Mouse (Mus musculus) layer of hippocampus, adult 2 months (tissue): ENCODE data around the gene Fbxo42. TPM values are rescaled to one million over a fixed set of nuclear protein-coding genes. Genes with fewer than 3 reads are reported as not detected.
A peak's percentile ranks its signal among the peaks of the same experiment; 100 is the strongest.
"Not testable (repeated sequence)": the region's sequence is repeated elsewhere in the genome, so short reads cannot be mapped to it uniquely, and the experiment has no call there.

Experiments
- DNase-seq, 2 experiments: peaks; one replicate each; pipeline ENCODE4 v3.0.0; 2022; ENCODE audit warnings: low spot score in 2 of 2
- H3K27ac ChIP-seq: fragments of 200-600 bp; 2 replicates; pipeline ENCODE4 v1.8.1; 2022
- H3K4me3 ChIP-seq: fragments of 200-600 bp; 2 replicates; pipeline ENCODE4 v1.8.1; 2022; ENCODE audit warnings: mild to moderate bottlenecking
- CTCF ChIP-seq: fragments of 200-600 bp; conservative IDR thresholded peaks from 2 replicates; pipeline ENCODE4 v1.8.1; 2022; ENCODE audit warnings: antibody characterized with exemption, mild to moderate bottlenecking, moderate library complexity
- total RNA-seq, 2 experiments: library from RNA; stranded (reverse); gene quantifications; 2 replicates each; pipeline ENCODE4 v1.2.3; 2021

Fbxo42 gene
- total RNA-seq, 2 experiments from 2014 or later, result 21.2 to 22.8 TPM

DNA sequence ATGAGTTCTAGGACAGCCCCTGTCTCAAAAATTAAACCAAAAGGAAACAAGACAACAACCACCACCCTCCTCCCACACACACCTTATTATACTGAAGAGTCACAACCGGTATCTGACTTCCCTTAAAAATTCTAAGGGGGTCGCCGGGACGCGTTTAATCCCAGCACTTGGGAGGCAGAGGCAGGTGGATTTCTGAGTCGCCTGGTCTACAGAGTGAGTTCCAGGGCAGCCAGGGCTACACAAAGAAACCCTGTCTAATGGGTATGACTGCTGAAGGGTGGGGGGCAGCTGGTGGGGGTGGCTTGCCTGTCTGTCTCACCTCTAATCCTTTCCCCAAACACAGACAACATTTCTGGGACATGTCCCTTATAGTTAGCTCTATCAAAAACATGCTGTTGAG is 6.7 kb upstream of the Fbxo42 start:
- Histone ChIP-seq H3K4me3 (no peak overlapping the region), H3K27ac (no peak overlapping the region)
- TF ChIP-seq CTCF, result no peak
- DNase-seq, result no peak

DNA sequence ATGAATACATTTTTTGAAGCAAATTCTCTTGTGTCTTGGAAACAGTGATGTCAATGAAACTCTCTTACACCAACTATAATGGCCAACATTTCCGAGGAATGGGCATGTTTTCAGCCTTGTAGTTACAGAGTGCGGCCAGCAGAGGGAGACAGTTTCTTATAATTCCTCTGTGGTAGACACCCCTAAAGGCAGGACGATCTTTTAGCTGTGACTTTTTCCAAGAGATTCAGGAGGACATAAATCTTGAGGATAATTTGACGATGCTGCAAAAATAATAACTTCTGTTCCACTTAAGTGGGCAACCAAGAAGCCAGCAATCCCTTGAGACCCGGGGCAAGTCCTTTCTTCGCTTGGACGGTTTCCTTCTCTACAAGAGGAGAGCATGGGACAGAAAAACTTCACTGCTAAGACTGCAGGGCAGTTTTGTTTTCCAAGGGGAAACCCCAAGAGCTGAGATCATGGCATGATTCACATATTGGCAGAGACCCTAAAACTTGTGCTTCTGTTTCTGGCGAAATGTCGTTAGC is 5.4 kb upstream of the Fbxo42 start:
- no peak overlapping the region for H3K27ac ChIP-seq
- no peak overlapping the region for H3K4me3 ChIP-seq
- TF ChIP-seq CTCF, result peak; percentile 99
- DNase-seq, result peak; percentile 76 to 78

DNA sequence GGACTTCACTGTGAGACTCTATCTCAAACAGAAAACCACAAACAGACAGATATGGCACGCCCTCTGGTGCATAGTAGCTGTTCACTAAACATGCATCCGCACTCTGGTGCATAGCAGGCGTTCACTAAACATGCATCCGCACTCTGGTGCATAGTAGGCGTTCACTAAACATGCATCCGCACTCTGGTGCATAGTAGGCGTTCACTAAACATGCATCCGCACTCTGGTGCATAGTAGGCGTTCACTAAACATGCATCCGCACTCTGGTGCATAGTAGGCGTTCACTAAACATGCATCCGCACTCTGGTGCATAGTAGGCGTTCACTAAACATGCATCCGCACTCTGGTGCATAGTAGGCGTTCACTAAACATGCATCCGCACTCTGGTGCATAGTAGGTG is 2.6 kb upstream of the Fbxo42 start:
- not testable (repeated sequence) for H3K27ac ChIP-seq, H3K4me3 ChIP-seq, DNase-seq

DNA sequence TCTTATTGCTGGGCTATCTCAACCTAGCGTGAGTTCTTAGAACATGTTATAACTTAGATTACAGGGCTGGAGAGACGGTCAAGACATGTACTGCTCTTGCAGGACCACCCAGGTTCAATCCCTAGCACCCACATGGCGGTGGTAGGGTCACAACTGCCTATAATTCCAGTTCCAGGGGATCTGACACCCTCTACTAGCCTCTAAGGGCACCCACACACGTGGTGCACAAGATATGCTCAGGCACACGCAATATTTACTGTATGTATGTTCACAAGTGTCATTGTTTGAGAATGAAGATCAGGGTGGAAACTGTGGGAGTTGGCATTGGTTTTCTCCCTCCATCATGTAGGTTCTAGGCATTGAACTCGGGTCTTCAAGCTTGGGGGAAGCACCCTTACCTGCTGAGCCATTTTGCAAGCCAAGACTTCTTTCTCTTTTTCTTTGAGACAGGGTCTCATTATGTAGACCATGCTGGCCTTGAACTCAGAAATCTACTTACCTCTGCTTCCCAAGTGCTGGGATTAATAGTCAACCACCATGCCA is 1.2 kb upstream of the Fbxo42 start:
- peak; percentile 11 for TF ChIP-seq CTCF
- Histone ChIP-seq H3K27ac (no peak overlapping the region), H3K4me3 (no peak overlapping the region)
- no peak for DNase-seq

DNA sequence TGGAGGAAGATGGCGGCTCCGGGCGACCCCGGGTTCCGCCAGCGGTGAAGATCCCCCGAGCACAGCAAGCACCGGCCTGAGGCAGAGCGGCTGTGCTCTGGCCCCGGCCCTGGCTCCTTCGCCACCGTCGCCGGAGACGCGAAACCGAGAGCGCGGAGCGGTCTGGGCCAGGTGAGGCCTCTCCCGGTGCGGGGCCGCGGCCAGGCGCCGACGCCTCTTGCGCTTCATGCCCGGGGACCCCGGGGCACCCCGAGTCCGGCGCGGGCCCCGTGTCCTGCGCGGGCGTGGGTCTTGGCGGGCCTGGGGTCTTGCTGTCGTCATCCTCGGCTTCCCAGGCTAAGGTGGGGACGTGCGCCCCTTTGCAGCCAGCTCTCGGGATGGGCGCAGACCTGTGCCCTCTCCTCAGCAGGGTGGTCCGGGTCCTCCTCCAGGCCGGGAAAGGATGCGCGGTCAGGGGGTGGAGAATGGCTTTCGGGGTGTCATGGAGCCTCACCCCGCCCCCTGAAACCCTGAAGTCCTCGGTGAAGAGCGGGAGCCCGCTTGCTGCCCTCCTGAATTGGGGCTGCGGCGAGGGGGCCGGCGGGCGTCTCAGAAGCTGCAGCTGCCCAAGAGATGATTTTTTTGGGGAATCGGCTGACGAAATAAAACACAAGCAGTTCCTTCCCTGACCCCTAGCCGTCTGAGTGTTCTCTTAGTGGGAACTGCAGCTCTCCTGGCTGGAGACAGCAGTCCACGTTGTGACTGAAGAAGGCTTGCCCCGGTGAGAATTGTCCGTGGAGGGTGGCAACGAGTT is 492 bp downstream of the Fbxo42 start:
- Histone ChIP-seq H3K27ac (peak overlapping the region; percentile 94), H3K4me3 (peak overlapping the region; percentile 94)
- no peak for DNase-seq
- TF ChIP-seq CTCF, result peak; percentile 46

- no peak for TF ChIP-seq CTCF
- no peak for DNase-seq
- Histone ChIP-seq H3K27ac (no peak overlapping the region), H3K4me3 (peak overlapping the region; percentile 94)
These were observed 1.4 kb downstream of the Fbxo42 start for GRCm38 (mm10) chr4:141149116-141149515.

DNA sequence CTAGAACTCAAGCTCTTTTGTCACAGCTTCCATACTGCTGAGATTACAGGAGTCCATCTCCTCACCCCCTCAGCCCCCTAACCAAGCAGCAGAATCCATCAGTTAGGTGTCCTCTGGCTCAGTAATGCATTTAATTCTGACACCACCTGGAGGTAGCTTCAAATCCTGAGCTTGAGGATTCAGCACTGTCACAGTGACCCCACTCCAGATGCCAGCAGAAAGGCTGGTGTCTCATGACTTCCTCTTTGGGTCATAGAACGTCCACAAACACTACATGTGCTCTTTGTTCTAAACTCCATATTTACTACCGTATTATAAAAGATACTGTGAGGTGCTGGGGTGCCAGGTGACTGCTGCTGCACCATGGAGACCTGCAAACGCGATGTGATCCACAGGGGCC is 9.8 kb downstream of the Fbxo42 start:
- Histone ChIP-seq H3K4me3 (no peak overlapping the region), H3K27ac (no peak overlapping the region)
- TF ChIP-seq CTCF, result no peak
- DNase-seq, result no peak

GRCm38 (mm10) chr4:141158609-141159008 is 10.9 kb downstream of the Fbxo42 start:
- TF ChIP-seq CTCF, result no peak
- no peak overlapping the region for H3K27ac ChIP-seq
- no peak for DNase-seq
- no peak overlapping the region for H3K4me3 ChIP-seq

- no peak for DNase-seq
- TF ChIP-seq CTCF, result no peak
- Histone ChIP-seq H3K4me3 (no peak overlapping the region), H3K27ac (no peak overlapping the region)
These were observed 11.4 kb downstream of the Fbxo42 start for GRCm38 (mm10) chr4:141159093-141159492.

- DNase-seq, result no peak
- H3K4me3 ChIP-seq, result no peak overlapping the region
- TF ChIP-seq CTCF, result no peak
These were observed 12.0 kb downstream of the Fbxo42 start for GRCm38 (mm10) chr4:141159666-141160065.

GRCm38 (mm10) chr4:141160193-141160592 is 12.5 kb downstream of the Fbxo42 start:
- H3K27ac ChIP-seq, result no peak overlapping the region
- TF ChIP-seq CTCF, result no peak
- no peak for DNase-seq
- H3K4me3 ChIP-seq, result no peak overlapping the region

More at GRCm38 (mm10) chr4:141159666-141160065, 12.0 kb downstream of the Fbxo42 start:
- H3K27ac ChIP-seq, result no peak overlapping the region

GRCm38 (mm10) chr4:141161699-141162208 is 14.0 kb downstream of the Fbxo42 start:
- no peak for DNase-seq
- no peak for TF ChIP-seq CTCF
- H3K4me3 ChIP-seq, result no peak overlapping the region
- H3K27ac ChIP-seq, result no peak overlapping the region

- H3K27ac ChIP-seq, result no peak overlapping the region
- H3K4me3 ChIP-seq, result no peak overlapping the region
- no peak for DNase-seq
- no peak for TF ChIP-seq CTCF
These were observed 16.0 kb downstream of the Fbxo42 start for GRCm38 (mm10) chr4:141163729-141164128.
